Mouse (Mus musculus) midbrain, embryonic 11.5 days (tissue): ENCODE data around the gene Cidec. TPM values are rescaled to one million over a fixed set of nuclear protein-coding genes. Genes with fewer than 3 reads are reported as not detected.

Experiments
- ATAC-seq: fragments of 200-750 bp; cut with Nextera tagmentation; 2 replicates; pipeline ENCODE4 v1.8.0; 2017; ENCODE audit warnings: moderate TSS enrichment, moderate library complexity; ENCODE audit not compliant: low FRiP score
- DNase-seq: peaks from one replicate; pipeline ENCODE4 v3.0.0; 2015; ENCODE audit warnings: low spot score; ENCODE audit errors: missing footprints
- H3K27ac ChIP-seq: fragments of 300-500 bp; sonication (generic); 2 replicates; pipeline ENCODE4 v1.5.1; 2014; ENCODE audit warnings: low read depth, low read length
- H3K27me3 ChIP-seq: fragments of 300-500 bp; sonication (generic); 2 replicates; pipeline ENCODE4 v1.6.1; 2014; ENCODE audit warnings: mild to moderate bottlenecking, low read length, moderate library complexity, mixed read lengths; ENCODE audit not compliant: control insufficient read depth, insufficient read depth
- H3K36me3 ChIP-seq: fragments of 300-500 bp; sonication (generic); 2 replicates; pipeline ENCODE4 v1.6.1; 2014; ENCODE audit warnings: mild to moderate bottlenecking, low read length, moderate library complexity, mixed read lengths; ENCODE audit not compliant: control insufficient read depth, insufficient read depth
- H3K4me1 ChIP-seq: fragments of 300-500 bp; sonication (generic); 2 replicates; pipeline ENCODE4 v1.6.1; 2014; ENCODE audit warnings: low read length; ENCODE audit not compliant: control insufficient read depth, insufficient read depth
- H3K4me2 ChIP-seq: fragments of 300-500 bp; sonication (generic); 2 replicates; pipeline ENCODE4 v1.6.1; 2014; ENCODE audit warnings: mild to moderate bottlenecking, moderate library complexity
- H3K4me3 ChIP-seq: fragments of 300-500 bp; sonication (generic); 2 replicates; pipeline ENCODE4 v1.5.1; 2014; ENCODE audit warnings: low read depth, low read length
- H3K9ac ChIP-seq: fragments of 300-500 bp; sonication (generic); 2 replicates; pipeline ENCODE4 v1.6.1; 2014; ENCODE audit warnings: low read length
- H3K9me3 ChIP-seq: fragments of 300-500 bp; sonication (generic); 2 replicates; pipeline ENCODE4 v1.6.1; 2016; ENCODE audit warnings: low read length; ENCODE audit not compliant: control insufficient read depth
- WGBS: fragments of 180-500 bp; shearing (Covaris S2); extraction: QIAGEN DNeasy Blood & Tissue Kit; methylation state at CpG from one replicate; pipeline ENCODE4 v1.1.7; 2014; 5-methylcytosine and 5-hydroxymethylcytosine counted together
- polyA plus RNA-seq: library from polyadenylated mRNA; unstranded; fragments of >200 nt; fragmentation: Nextera tagmentation; extraction: Ambion mirVana; gene quantifications from 2 replicates; pipeline ENCODE4 v1.2.1, GENCODE M21; 2014

Cidec gene
- polyA plus RNA-seq, 1 experiment from 2014 or later, result not detected

- ATAC-seq (peak; percentile 93), DNase-seq (peak; percentile 96)
- no peaks in the 10 kb centered on the region for H3K9me3 ChIP-seq
- peaks cover 7% of the 10 kb centered on the region; the same call in 1 of the 2 replicates for H3K4me1 ChIP-seq
- H3K4me2 ChIP-seq, result peak overlapping the region; percentile 68
- H3K27me3 ChIP-seq, result no peaks in the 10 kb centered on the region
- peak overlapping the region; percentile 41 for H3K4me3 ChIP-seq
- H3K9ac ChIP-seq, result peak overlapping the region; percentile 61
- 1% methylated on average over 51 of the region's 51 CpGs for WGBS
- H3K27ac ChIP-seq, result peak overlapping the region; percentile 45
- peaks cover 17% of the 10 kb centered on the region for H3K36me3 ChIP-seq
Measured at GRCm38 (mm10) chr6:113392387-113393071, 43.0 kb downstream of the Cidec start.

DNA sequence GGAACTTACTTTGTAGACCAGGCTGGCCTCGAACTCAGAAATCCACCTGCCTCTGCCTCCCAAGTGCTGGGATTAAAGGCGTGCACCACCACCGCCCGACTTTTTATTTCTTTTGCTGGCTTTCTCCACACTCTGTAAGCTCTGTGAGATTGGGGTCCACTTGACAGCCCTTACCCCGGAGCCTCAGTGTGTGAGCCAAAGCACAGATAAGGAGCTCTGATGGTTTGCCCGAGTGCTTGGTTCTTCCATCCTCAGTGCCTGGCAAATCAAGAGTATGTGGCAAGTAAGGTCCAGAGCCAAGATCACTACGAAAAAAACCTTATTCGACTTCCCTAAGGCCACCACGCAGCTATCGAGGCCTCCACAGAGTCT lies 43.6 kb downstream of the Cidec start:
- DNase-seq, result no peak
- peak overlapping the region; percentile 61 for H3K9ac ChIP-seq
- H3K9me3 ChIP-seq, result no peaks in the 10 kb centered on the region
- no peaks in the 10 kb centered on the region for H3K27me3 ChIP-seq
- peaks cover 19% of the 10 kb centered on the region for H3K36me3 ChIP-seq
- H3K27ac ChIP-seq, result peak overlapping the region; percentile 45
- WGBS, result 23% methylated on average over 10 of the region's 10 CpGs
- H3K4me2 ChIP-seq, result peak overlapping the region; percentile 68
- H3K4me3 ChIP-seq, result peak overlapping the region; percentile 41
- peaks cover 7% of the 10 kb centered on the region; the same call in 1 of the 2 replicates for H3K4me1 ChIP-seq
- ATAC-seq, result peak; percentile 51

- WGBS, result 81% methylated on average over 3 of the region's 3 CpGs
- Histone ChIP-seq H3K4me1 (peaks cover 7% of the 10 kb centered on the region; the same call in 1 of the 2 replicates), H3K9me3 (no peaks in the 10 kb centered on the region), H3K27me3 (no peaks in the 10 kb centered on the region), H3K9ac (no peak overlapping the region), H3K36me3 (peaks cover 23% of the 10 kb centered on the region), H3K4me3 (no peak overlapping the region), H3K27ac (no peak overlapping the region), H3K4me2 (no peak overlapping the region)
- DNase-seq, result no peak
- no peak for ATAC-seq
Measured at GRCm38 (mm10) chr6:113390715-113391114, 44.8 kb downstream of the Cidec start.

DNA sequence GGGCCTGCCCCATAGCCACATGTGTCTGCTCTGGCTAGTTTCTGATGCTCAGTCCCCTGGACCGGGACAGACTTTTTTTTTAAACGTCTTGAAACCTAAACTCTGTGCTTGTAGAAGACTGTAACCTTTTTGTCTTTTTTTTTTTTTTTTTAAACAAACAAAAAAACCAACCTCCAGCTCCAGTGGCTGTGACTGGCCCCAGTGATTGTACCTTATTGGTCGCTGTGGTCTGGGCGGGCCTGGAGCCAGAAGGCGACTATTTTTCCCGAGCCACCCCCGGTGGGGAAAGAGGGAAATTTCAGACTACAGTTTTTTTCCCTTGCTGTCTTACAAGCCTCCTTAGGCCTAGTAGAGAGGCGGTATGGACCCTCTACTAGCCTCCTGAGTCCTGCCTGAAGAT lies 46.6 kb downstream of the Cidec start, which contains the start of gene Ttll3:
TSS of gene Ttll3 (plus strand) at position 301 of the 400 bp plus-strand sequence.
- WGBS, result 82% methylated on average over 8 of the region's 8 CpGs
- Histone ChIP-seq H3K27me3 (no peaks in the 10 kb centered on the region), H3K27ac (no peak within 1 kb of the TSS), H3K4me2 (no peak within 1 kb of the TSS), H3K4me3 (no peak within 1 kb of the TSS), H3K9me3 (no peaks in the 10 kb centered on the region), H3K4me1 (peaks cover 7% of the 10 kb centered on the region; the same call in 1 of the 2 replicates), H3K36me3 (peaks cover 33% of the 10 kb centered on the region), H3K9ac (no peak within 1 kb of the TSS)
- DNase-seq, result peak; percentile 8
- no peak for ATAC-seq

- WGBS, result 87% methylated on average over 3 of the region's 3 CpGs
- Histone ChIP-seq H3K27me3 (no peaks in the 10 kb centered on the region), H3K36me3 (peaks cover 44% of the 10 kb centered on the region), H3K4me2 (no peak overlapping the region), H3K4me3 (no peak overlapping the region), H3K9me3 (no peaks in the 10 kb centered on the region), H3K4me1 (no peaks in the 10 kb centered on the region), H3K27ac (no peak overlapping the region), H3K9ac (no peak overlapping the region)
- ATAC-seq, result no peak
- DNase-seq, result no peak
Measured at GRCm38 (mm10) chr6:113386025-113386424, 49.5 kb downstream of the Cidec start.

GRCm38 (mm10) chr6:113385160-113385714 lies 50.3 kb downstream of the Cidec start:
- Histone ChIP-seq H3K4me3 (no peak overlapping the region), H3K4me1 (no peaks in the 10 kb centered on the region), H3K9ac (no peak overlapping the region), H3K9me3 (no peaks in the 10 kb centered on the region), H3K27ac (no peak overlapping the region), H3K27me3 (no peaks in the 10 kb centered on the region), H3K36me3 (peaks cover 44% of the 10 kb centered on the region), H3K4me2 (no peak overlapping the region)
- 91% methylated on average over 11 of the region's 11 CpGs for WGBS
- DNase-seq, result no peak
- no peak for ATAC-seq

- 94% methylated on average over 8 of the region's 8 CpGs for WGBS
- Histone ChIP-seq H3K4me3 (no peak overlapping the region), H3K9me3 (no peaks in the 10 kb centered on the region), H3K27ac (no peak overlapping the region), H3K4me1 (peaks cover 1% of the 10 kb centered on the region; the same call in 1 of the 2 replicates), H3K36me3 (peaks cover 40% of the 10 kb centered on the region), H3K27me3 (no peaks in the 10 kb centered on the region), H3K9ac (no peak overlapping the region), H3K4me2 (no peak overlapping the region)
- ATAC-seq (no peak), DNase-seq (no peak)
Measured at GRCm38 (mm10) chr6:113384351-113384927, 51.1 kb downstream of the Cidec start.

GRCm38 (mm10) chr6:113380480-113380879 lies 55.1 kb downstream of the Cidec start:
- 93% methylated on average over 11 of the region's 11 CpGs for WGBS
- peaks cover 23% of the 10 kb centered on the region for H3K36me3 ChIP-seq

GRCm38 (mm10) chr6:113379246-113379645 lies 56.3 kb downstream of the Cidec start:
- ATAC-seq, result no peak
- 93% methylated on average over 6 of the region's 6 CpGs for WGBS
- no peak overlapping the region for H3K9ac ChIP-seq

More at GRCm38 (mm10) chr6:113380480-113380879, 55.1 kb downstream of the Cidec start:
- H3K27me3 ChIP-seq, result no peaks in the 10 kb centered on the region
- DNase-seq, result no peak
- no peak overlapping the region for H3K27ac ChIP-seq
- no peak for ATAC-seq
- H3K9ac ChIP-seq, result no peak overlapping the region
- H3K4me3 ChIP-seq, result no peak overlapping the region
- H3K4me2 ChIP-seq, result no peak overlapping the region
- no peaks in the 10 kb centered on the region for H3K9me3 ChIP-seq
- peaks cover 11% of the 10 kb centered on the region for H3K4me1 ChIP-seq

More at GRCm38 (mm10) chr6:113379246-113379645, 56.3 kb downstream of the Cidec start:
- no peaks in the 10 kb centered on the region for H3K9me3 ChIP-seq
- no peak for DNase-seq
- peaks cover 16% of the 10 kb centered on the region; the same call in 1 of the 2 replicates for H3K36me3 ChIP-seq
- H3K4me2 ChIP-seq, result peak overlapping the region; percentile 11
- no peaks in the 10 kb centered on the region for H3K27me3 ChIP-seq
- H3K4me1 ChIP-seq, result peaks cover 11% of the 10 kb centered on the region
- H3K27ac ChIP-seq, result no peak overlapping the region
- H3K4me3 ChIP-seq, result peak overlapping the region; percentile 98; the same call in 1 of the 2 replicates
